Mouse (Mus musculus) stomach, embryonic 16.5 days (tissue): Measurements from ENCODE around the gene Zbtb7a. TPM values are rescaled to one million over a fixed set of nuclear protein-coding genes. Genes with fewer than 3 reads are reported as not detected.

Source experiments
- ATAC-seq: fragments of 200-750 bp; cut with Nextera tagmentation; 2 replicates; pipeline ENCODE4 v1.8.0; 2017; ENCODE audit warnings: moderate number of reproducible peaks, moderate TSS enrichment; ENCODE audit not compliant: insufficient read depth, low FRiP score
- H3K27ac ChIP-seq: fragments of 300-500 bp; sonication (generic); 2 replicates; pipeline ENCODE4 v1.5.1; 2014; ENCODE audit warnings: low read length
- H3K27me3 ChIP-seq: fragments of 300-500 bp; sonication (generic); 2 replicates; pipeline ENCODE4 v1.6.1; 2014; ENCODE audit warnings: low read length, control low read depth, mixed read lengths; ENCODE audit not compliant: control insufficient read depth, insufficient read depth
- H3K36me3 ChIP-seq: fragments of 300-500 bp; sonication (generic); 2 replicates; pipeline ENCODE4 v1.6.1; 2014; ENCODE audit warnings: low read length; ENCODE audit not compliant: control insufficient read depth, insufficient read depth
- H3K4me1 ChIP-seq: fragments of 300-500 bp; sonication (generic); 2 replicates; pipeline ENCODE4 v1.6.1; 2014; ENCODE audit warnings: low read length, control low read depth, mixed read lengths; ENCODE audit not compliant: control insufficient read depth, insufficient read depth
- H3K4me2 ChIP-seq: fragments of 300-500 bp; sonication (generic); 2 replicates; pipeline ENCODE4 v1.6.1; 2014; ENCODE audit warnings: low read depth, low read length, mixed read lengths
- H3K4me3 ChIP-seq: fragments of 300-500 bp; sonication (generic); replicated peaks from 2 replicates; pipeline ENCODE4 v1.5.1; 2014; ENCODE audit warnings: mild to moderate bottlenecking, low read length
- H3K9ac ChIP-seq: fragments of 300-500 bp; sonication (generic); 2 replicates; pipeline ENCODE4 v1.6.1; 2014; ENCODE audit warnings: low read length
- H3K9me3 ChIP-seq: fragments of 300-500 bp; sonication (generic); replicated peaks from 2 replicates; pipeline ENCODE4 v1.6.1; 2016; ENCODE audit warnings: low read length, control low read depth; ENCODE audit not compliant: control insufficient read depth
- WGBS: fragments of 180-500 bp; shearing (Covaris S2); extraction: QIAGEN DNeasy Blood & Tissue Kit; methylation state at CpG from one replicate; pipeline ENCODE4 v1.1.7; 2014; 5-methylcytosine and 5-hydroxymethylcytosine counted together
- polyA plus RNA-seq: library from polyadenylated mRNA; unstranded; fragments of >200 nt; fragmentation: Nextera tagmentation; extraction: Ambion mirVana; gene quantifications from 2 replicates; pipeline ENCODE4 v1.2.1, GENCODE M21; 2015

Gene Zbtb7a
- polyA plus RNA-seq, 1 experiment from 2014 or later, result 36.6 TPM

DNA sequence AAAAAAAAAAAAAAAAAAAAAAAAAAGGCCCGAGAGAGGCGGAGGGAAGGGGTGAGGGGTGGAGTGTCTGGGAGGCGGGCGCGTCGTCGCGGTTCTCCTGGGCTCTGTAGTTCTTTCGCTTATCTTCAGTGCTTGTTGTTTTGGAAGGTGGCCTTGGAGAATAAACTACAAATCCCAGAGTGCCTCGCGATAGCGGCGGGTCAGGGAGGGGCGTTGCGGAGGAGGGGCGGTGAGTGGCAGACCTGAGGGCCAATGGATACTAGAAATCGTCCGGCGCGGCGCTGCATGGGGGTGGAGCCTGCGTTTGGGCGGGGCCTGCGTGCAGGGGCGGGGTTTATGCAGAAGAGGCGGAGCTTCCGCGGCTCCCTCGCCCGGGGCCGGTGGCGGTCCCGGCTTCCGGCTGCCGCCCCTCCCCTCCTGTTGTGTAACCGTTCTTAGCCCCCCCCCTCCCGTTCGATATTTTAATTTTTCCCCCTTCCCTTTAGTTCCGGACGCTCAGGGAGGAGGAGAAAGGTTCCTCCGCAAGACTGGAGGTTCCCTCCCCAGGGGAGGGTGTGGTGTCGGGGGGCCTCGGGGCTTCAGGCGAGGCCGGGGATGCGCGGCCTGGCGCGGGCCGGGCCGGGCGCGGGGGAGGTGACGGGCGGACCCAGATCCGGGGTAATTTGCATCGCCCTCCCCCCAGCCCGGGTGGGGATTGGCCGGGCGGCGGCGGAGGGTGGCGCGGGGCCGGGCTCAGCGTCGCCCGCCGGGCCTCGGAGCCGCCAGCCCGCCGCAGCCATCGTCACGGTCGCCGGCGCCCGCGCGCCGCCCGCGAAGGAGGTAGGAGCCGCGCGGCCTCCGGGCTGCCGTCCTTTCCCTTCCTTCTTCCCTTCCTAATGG is 2.5 kb downstream of the Zbtb7a start:
- peak; percentile 90 for ATAC-seq
- under 1% methylated on average over 74 of the region's 89 CpGs for WGBS
- peaks cover 56% of the 10 kb centered on the region for H3K4me1 ChIP-seq

GRCm38 (mm10) chr10:81138131-81138782 is 3.2 kb downstream of the Zbtb7a start:
- peak overlapping the region; percentile 94 for H3K27ac ChIP-seq
- WGBS, result 0% methylated on average over 24 of the region's 24 CpGs
- H3K36me3 ChIP-seq, result no peaks in the 10 kb centered on the region; the same call in 1 of the 2 replicates
- peak overlapping the region; percentile 98 for H3K4me2 ChIP-seq
- H3K9me3 ChIP-seq, result no peaks in the 10 kb centered on the region
- peak overlapping the region; percentile 91 for H3K9ac ChIP-seq
- H3K4me3 ChIP-seq, result peak overlapping the region; percentile 89
- ATAC-seq, result no peak
- H3K27me3 ChIP-seq, result no peaks in the 10 kb centered on the region; the same call in 1 of the 2 replicates
- H3K4me1 ChIP-seq, result peaks cover 61% of the 10 kb centered on the region

More for the DNA sequence above, 2.5 kb downstream of the Zbtb7a start:
- peak overlapping the region; percentile 99 for H3K9ac ChIP-seq
- no peaks in the 10 kb centered on the region; the same call in 1 of the 2 replicates for H3K27me3 ChIP-seq
- no peaks in the 10 kb centered on the region; the same call in 1 of the 2 replicates for H3K36me3 ChIP-seq
- peak overlapping the region; percentile 100 for H3K27ac ChIP-seq
- peak overlapping the region; percentile 98 for H3K4me2 ChIP-seq
- no peaks in the 10 kb centered on the region for H3K9me3 ChIP-seq
- peak overlapping the region; percentile 96 for H3K4me3 ChIP-seq

GRCm38 (mm10) chr10:81138821-81139528 is 4.0 kb downstream of the Zbtb7a start:
- Histone ChIP-seq H3K9me3 (no peaks in the 10 kb centered on the region), H3K36me3 (peaks cover 7% of the 10 kb centered on the region), H3K27me3 (no peaks in the 10 kb centered on the region; the same call in 1 of the 2 replicates), H3K27ac (peak overlapping the region; percentile 94), H3K4me3 (peak overlapping the region; percentile 89), H3K4me2 (peak overlapping the region; percentile 98), H3K9ac (peak overlapping the region; percentile 91), H3K4me1 (peaks cover 58% of the 10 kb centered on the region)
- 51% methylated on average over 11 of the region's 11 CpGs for WGBS
- ATAC-seq, result no peak

DNA sequence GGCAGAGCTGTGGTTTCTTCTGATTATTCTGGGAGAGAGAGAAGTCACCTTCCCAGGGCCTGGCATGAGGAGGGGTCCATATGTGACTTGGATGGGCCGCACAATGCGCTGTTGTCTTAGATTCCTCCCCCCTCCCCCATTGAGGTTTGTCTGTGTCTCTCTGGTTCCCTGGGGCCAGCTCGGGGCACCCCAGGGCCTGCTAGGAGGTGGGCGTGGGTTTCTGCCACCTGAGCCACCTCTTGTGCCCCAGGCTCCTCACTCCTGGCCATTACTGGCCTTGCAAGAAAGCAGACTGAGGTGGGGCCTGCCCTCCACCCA is 4.5 kb downstream of the Zbtb7a start:
- Histone ChIP-seq H3K9ac (peak overlapping the region; percentile 91), H3K27me3 (no peaks in the 10 kb centered on the region), H3K4me1 (peaks cover 55% of the 10 kb centered on the region), H3K4me2 (peak overlapping the region; percentile 98), H3K9me3 (no peaks in the 10 kb centered on the region), H3K27ac (peak overlapping the region; percentile 94), H3K36me3 (peaks cover 12% of the 10 kb centered on the region), H3K4me3 (peak overlapping the region; percentile 89)
- WGBS, result 66% methylated on average over 4 of the region's 4 CpGs
- no peak for ATAC-seq

DNA sequence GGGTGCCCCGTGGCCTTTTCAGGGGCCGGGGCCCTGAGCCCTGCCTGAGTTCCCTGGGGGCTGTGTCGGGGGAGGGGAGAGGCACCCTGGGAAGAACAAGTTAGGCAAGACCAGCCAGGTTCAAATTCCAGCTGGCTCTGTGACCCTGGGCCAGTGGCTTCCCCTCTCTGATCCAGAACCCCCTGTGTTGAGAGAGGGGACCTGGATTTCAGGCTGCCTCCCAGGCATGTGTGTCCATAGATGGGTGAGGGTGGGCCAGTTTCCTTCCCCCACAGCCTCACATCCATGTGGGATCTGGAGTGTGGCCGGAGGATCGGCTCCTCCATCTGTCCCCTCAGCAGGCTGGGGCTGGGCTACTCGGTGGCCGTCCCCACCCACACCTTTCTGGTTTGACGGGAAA is 5.0 kb downstream of the Zbtb7a start:
- peaks cover 51% of the 10 kb centered on the region for H3K4me1 ChIP-seq
- H3K27me3 ChIP-seq, result no peaks in the 10 kb centered on the region
- H3K27ac ChIP-seq, result peak overlapping the region; percentile 94
- peak overlapping the region; percentile 89 for H3K4me3 ChIP-seq
- ATAC-seq, result no peak
- 31% methylated on average over 8 of the region's 8 CpGs for WGBS
- H3K4me2 ChIP-seq, result peak overlapping the region; percentile 98
- peaks cover 16% of the 10 kb centered on the region for H3K36me3 ChIP-seq
- H3K9me3 ChIP-seq, result no peaks in the 10 kb centered on the region
- peak overlapping the region; percentile 91 for H3K9ac ChIP-seq

GRCm38 (mm10) chr10:81140717-81141454 is 5.9 kb downstream of the Zbtb7a start:
- peak overlapping the region; percentile 89 for H3K4me3 ChIP-seq
- H3K36me3 ChIP-seq, result peaks cover 23% of the 10 kb centered on the region
- ATAC-seq, result no peak
- H3K9me3 ChIP-seq, result no peaks in the 10 kb centered on the region
- no peaks in the 10 kb centered on the region for H3K27me3 ChIP-seq
- H3K4me2 ChIP-seq, result peak overlapping the region; percentile 98
- H3K9ac ChIP-seq, result peak overlapping the region; percentile 91
- 34% methylated on average over 10 of the region's 10 CpGs for WGBS
- H3K27ac ChIP-seq, result peak overlapping the region; percentile 94
- H3K4me1 ChIP-seq, result peaks cover 49% of the 10 kb centered on the region

DNA sequence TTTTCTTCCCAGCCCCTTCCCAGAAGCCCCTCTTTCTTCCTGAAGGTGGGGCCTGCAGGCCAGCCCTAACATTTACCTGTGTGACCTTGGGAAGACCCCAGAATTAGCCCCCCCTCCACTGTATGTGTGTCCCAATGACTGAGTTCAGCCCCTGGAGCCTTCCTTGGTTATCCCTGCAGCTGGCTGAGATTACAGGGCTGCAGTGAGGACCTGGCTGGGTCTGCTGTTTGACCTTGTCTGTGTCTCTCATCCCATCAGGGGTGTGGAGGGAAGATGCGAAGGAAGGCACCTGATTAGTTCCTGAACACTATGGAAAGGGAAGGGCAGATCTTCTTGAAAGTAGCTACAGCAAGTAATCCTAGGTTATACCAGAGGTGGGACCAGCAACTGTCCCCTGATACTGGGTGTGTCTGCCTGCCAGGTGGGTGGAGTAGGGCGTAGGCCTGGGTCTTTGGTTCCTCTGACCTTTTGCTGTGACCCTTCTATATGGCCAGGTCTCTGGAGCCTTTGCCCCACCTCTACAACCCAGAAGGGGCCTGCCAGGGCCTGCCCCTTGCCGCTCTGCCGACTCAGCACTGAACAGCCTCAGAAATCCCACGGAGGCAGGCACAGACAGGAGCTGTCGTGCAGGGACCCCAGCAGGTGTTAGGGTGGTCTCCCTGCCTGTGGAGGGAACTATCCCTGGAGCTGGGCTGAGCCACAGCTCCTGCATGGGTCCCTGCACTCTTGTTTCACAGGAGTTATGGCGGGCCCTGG is 6.6 kb downstream of the Zbtb7a start:
- Histone ChIP-seq H3K9ac (peak overlapping the region; percentile 91), H3K27me3 (no peaks in the 10 kb centered on the region), H3K36me3 (peaks cover 29% of the 10 kb centered on the region), H3K9me3 (no peaks in the 10 kb centered on the region), H3K4me3 (peak overlapping the region; percentile 89), H3K27ac (peak overlapping the region; percentile 94), H3K4me2 (peak overlapping the region; percentile 98), H3K4me1 (peaks cover 55% of the 10 kb centered on the region)
- no peak for ATAC-seq
- 68% methylated on average over 7 of the region's 7 CpGs for WGBS

GRCm38 (mm10) chr10:81142551-81142981 is 7.5 kb downstream of the Zbtb7a start:
- Histone ChIP-seq H3K9ac (peak overlapping the region; percentile 56), H3K4me3 (peak overlapping the region; percentile 89; the same call in 1 of the 2 replicates), H3K36me3 (peaks cover 36% of the 10 kb centered on the region), H3K4me1 (peaks cover 55% of the 10 kb centered on the region), H3K9me3 (no peaks in the 10 kb centered on the region), H3K27ac (peak overlapping the region; percentile 94), H3K27me3 (no peaks in the 10 kb centered on the region), H3K4me2 (peak overlapping the region; percentile 98)
- 71% methylated on average over 5 of the region's 5 CpGs for WGBS
- no peak for ATAC-seq
